Mouse (Mus musculus) stomach, postnatal 0 days (tissue): ENCODE measurements around the gene Dram1.

Experiments
- CTCF ChIP-seq: IDR thresholded peaks from 2 replicates; pipeline ENCODE4 v1.5.1; 2016; ENCODE audit warnings: antibody characterized with exemption, low read depth, mild to moderate bottlenecking, moderate library complexity
- EP300 ChIP-seq: optimal IDR thresholded peaks from 2 replicates; pipeline ENCODE3; 2016; ENCODE audit warnings: antibody characterized with exemption

DNA sequence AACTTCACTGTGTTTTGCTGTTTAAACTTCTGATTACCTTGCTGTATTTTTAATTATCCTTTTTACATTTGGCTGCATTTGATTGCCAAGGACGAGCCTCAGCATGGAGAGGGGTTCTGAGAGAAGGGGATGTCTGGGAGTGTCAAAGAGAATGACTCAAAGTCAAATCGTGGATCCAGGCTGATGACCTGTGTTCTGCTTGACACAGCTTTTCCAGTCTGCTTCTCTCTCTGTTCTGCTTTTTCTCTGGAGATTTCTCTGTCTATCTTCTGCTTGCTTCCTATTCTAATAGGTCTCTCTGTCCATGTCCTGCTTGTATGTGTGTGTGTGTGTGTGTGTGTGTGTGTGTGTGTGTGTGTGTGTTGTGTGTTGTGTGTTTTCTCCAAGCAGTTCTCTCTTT lies 30.9 kb upstream of the Dram1 start:
- TF ChIP-seq CTCF: no peak
- no peak for TF ChIP-seq EP300
